Comparison of ENCODE assay signal across 8 mouse cellular contexts in the genomic region with DNA sequence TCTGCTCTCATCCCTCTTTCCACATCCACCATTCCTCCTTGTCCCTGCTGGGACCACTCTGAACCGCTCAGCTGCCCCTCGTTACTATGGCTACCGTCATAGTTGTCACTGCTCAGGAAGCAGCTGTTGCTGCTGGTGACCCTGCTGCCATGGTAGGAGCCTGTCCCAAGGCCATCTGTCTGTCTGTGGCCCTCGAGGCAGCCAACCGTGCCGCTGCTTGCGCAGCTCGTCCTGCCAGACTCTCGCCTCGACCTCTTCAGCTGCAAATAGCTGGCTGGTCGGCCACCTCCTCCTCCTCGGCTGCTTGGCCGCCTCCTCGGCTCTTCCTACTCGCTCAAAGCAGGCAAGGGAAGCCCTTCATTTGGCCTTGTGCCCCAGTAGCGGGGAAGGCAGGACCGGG.
DNase-seq lines count a peak whose midpoint lies in the region; ATAC-seq lines count a peak whose summit lies in the region.

No protein-coding gene starts in this region.

- H3K4me2 ChIP-seq in embryonic facial prominence, embryonic 14.5 days (ENCODE audit: low read depth, low read length) = no peak overlapping the region

- peak; percentile 77 for ATAC-seq in embryonic facial prominence, embryonic 14.5 days (ENCODE audit: low read depth)

- no peaks in the 10 kb centered on the region for H3K9me3 ChIP-seq in embryonic facial prominence, embryonic 14.5 days (ENCODE audit: control insufficient read depth, low read length)

- 11% methylated on average over 16 of the region's 17 CpGs for WGBS in embryonic facial prominence, embryonic 14.5 days

- no peaks in the 10 kb centered on the region for H3K27me3 ChIP-seq in embryonic facial prominence, embryonic 14.5 days (replicated peaks; ENCODE audit: control insufficient read depth, insufficient read depth, low read length)

- no peak overlapping the region for H3K27ac ChIP-seq in embryonic facial prominence, embryonic 14.5 days (replicated peaks; ENCODE audit: low read depth, low read length)

- DNase-seq in heart, adult 11 months = peak; percentile 92
- no peak for DNase-seq in heart, adult 9 months (ENCODE audit: low spot score in 2 of 2)
- peak; percentile 26 for DNase-seq in brain, adult 2 months (ENCODE audit: low read depth, low spot score)
- peak; percentile 75 for DNase-seq in embryonic facial prominence, embryonic 14.5 days (ENCODE audit: low spot score)
- DNase-seq in lung, postnatal 4 days = peak; percentile 15 to 77
- no peak for DNase-seq in right cerebral cortex, adult 2 months (ENCODE audit: low spot score in 2 of 2)
- no peak for DNase-seq in spleen, adult 12 weeks (ENCODE audit: low spot score)
- no peak for DNase-seq in layer of hippocampus, adult 9-11 months

- no peak overlapping the region for H3K9ac ChIP-seq in embryonic facial prominence, embryonic 14.5 days (ENCODE audit: low read depth, low read length)

- H3K4me1 ChIP-seq in embryonic facial prominence, embryonic 14.5 days (ENCODE audit: control insufficient read depth, insufficient read depth, low read length) = 0 out of 2 replicates have a peak, but pooled peaks cover 4% of the 10 kb centered on the region

- no peak overlapping the region for H3K4me3 ChIP-seq in embryonic facial prominence, embryonic 14.5 days (ENCODE audit: low read depth, low read length)

- no peaks in the 10 kb centered on the region for H3K36me3 ChIP-seq in embryonic facial prominence, embryonic 14.5 days (ENCODE audit: control insufficient read depth, insufficient read depth, low read length)

Comparison
In these comparisons a context has a peak if more than half of its experiments do, and no peak if none do; other contexts are left out.
1. DNase-seq: peak in heart, adult 11 months (single experiment), brain, adult 2 months (single experiment), embryonic facial prominence, embryonic 14.5 days (single experiment) and lung, postnatal 4 days (2 of 2); none in heart, adult 9 months (0 of 2), right cerebral cortex, adult 2 months (0 of 2), spleen, adult 12 weeks (single experiment) and layer of hippocampus, adult 9-11 months (single experiment).